Mouse (Mus musculus) hindbrain, embryonic 16.5 days (tissue): ENCODE data around the gene Smarcd3. TPM values are rescaled to one million over a fixed set of nuclear protein-coding genes. Genes with fewer than 3 reads are reported as not detected.
"Not testable (repeated sequence)": the region's sequence is repeated elsewhere in the genome, so short reads cannot be mapped to it uniquely, and the experiment has no call there.

Source experiments
- ATAC-seq: fragments of 200-750 bp; cut with Nextera tagmentation; 2 replicates; pipeline ENCODE4 v1.8.0; 2017; ENCODE audit warnings: moderate TSS enrichment, moderate library complexity
- H3K27ac ChIP-seq: fragments of 300-500 bp; sonication (generic); 2 replicates; pipeline ENCODE4 v1.5.1; 2014; ENCODE audit warnings: low read depth, mild to moderate bottlenecking, control low read depth, low read length, moderate library complexity
- H3K27me3 ChIP-seq: fragments of 300-500 bp; sonication (generic); replicated peaks from 2 replicates; pipeline ENCODE4 v1.6.1; 2014; ENCODE audit warnings: low read length; ENCODE audit not compliant: control insufficient read depth, insufficient read depth
- H3K36me3 ChIP-seq: fragments of 300-500 bp; sonication (generic); 2 replicates; pipeline ENCODE4 v1.6.1; 2014; ENCODE audit warnings: mild to moderate bottlenecking, low read length, moderate library complexity, mixed read lengths; ENCODE audit not compliant: control insufficient read depth, insufficient read depth
- H3K4me1 ChIP-seq: fragments of 300-500 bp; sonication (generic); 2 replicates; pipeline ENCODE4 v1.6.1; 2014; ENCODE audit warnings: low read depth, low read length; ENCODE audit not compliant: control insufficient read depth, insufficient read depth
- H3K4me2 ChIP-seq: fragments of 300-500 bp; sonication (generic); 2 replicates; pipeline ENCODE4 v1.6.1; 2014; ENCODE audit warnings: mild to moderate bottlenecking, low read length, control low read depth, moderate library complexity
- H3K4me3 ChIP-seq: fragments of 300-500 bp; sonication (generic); 2 replicates; pipeline ENCODE4 v1.5.1; 2014; ENCODE audit warnings: mild to moderate bottlenecking, low read length, control low read depth, moderate library complexity
- H3K9ac ChIP-seq: fragments of 300-500 bp; sonication (generic); 2 replicates; pipeline ENCODE4 v1.6.1; 2014; ENCODE audit warnings: low read depth, mild to moderate bottlenecking, control low read depth, low read length, moderate library complexity
- H3K9me3 ChIP-seq: fragments of 300-500 bp; sonication (generic); 2 replicates; pipeline ENCODE4 v1.6.1; 2014; ENCODE audit warnings: mild to moderate bottlenecking, low read length, moderate library complexity; ENCODE audit not compliant: control insufficient read depth
- WGBS: fragments of 180-500 bp; shearing (Covaris S2); extraction: QIAGEN DNeasy Blood & Tissue Kit; methylation state at CpG from one replicate; pipeline ENCODE4 v1.1.7; 2014; 5-methylcytosine and 5-hydroxymethylcytosine counted together
- microRNA counts: library from miRNA; unstranded; fragments of <30 nt; microRNA quantifications from one replicate; lab custom pipeline; 2016
- microRNA-seq: library from miRNA; unstranded; fragments of <30 nt; microRNA quantifications from one replicate; pipeline ENCODE4, GENCODE M21; 2017
- polyA plus RNA-seq: library from polyadenylated mRNA; unstranded; fragments of >200 nt; fragmentation: Nextera tagmentation; extraction: Ambion mirVana; gene quantifications from 2 replicates; pipeline ENCODE4 v1.2.1, GENCODE M21; 2015

The Smarcd3 gene
- polyA plus RNA-seq, 1 experiment from 2014 or later, result 133 TPM

DNA sequence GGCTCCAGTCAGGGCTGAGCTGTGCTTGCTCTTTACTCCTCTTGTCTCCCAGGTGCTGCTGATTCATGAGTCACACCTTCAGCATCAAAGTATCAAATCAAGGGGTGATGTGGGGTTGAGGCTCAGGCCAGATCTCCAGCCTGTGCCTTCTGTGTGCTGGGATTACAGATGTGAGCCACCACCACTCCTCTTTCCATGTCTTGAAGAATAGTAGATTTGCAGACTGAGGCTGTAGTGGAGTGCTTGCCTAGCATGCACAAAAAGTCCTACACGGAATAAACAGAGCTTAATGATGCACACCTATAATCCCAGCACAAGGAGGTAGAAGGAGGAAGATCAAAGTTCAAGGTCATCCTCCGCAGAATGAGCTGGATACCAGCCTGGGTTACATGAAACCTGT, 67.5 kb downstream of the Smarcd3 start, which contains the start of gene 4931409K22Rik:
Gene 4931409K22Rik, minus strand, starts transcription at position 101 of the 400 bp plus-strand sequence.
- WGBS, result 84% methylated on average over 2 of the region's 2 CpGs
- Histone ChIP-seq H3K9me3 (peaks cover 3% of the 10 kb centered on the region; the same call in 1 of the 2 replicates), H3K4me1 (no peaks in the 10 kb centered on the region), H3K36me3 (no peaks in the 10 kb centered on the region), H3K4me3 (no peak within 1 kb of the TSS), H3K27ac (no peak within 1 kb of the TSS), H3K9ac (no peak within 1 kb of the TSS), H3K4me2 (no peak within 1 kb of the TSS), H3K27me3 (no peaks in the 10 kb centered on the region)
- no peak for ATAC-seq

- WGBS, result 95% methylated on average over 7 of the region's 7 CpGs
- H3K27me3 ChIP-seq, ATAC-seq: not testable (repeated sequence)
Observed at GRCm38 (mm10) chr5:24555335-24555734, 68.9 kb downstream of the Smarcd3 start.

GRCm38 (mm10) chr5:24553621-24554244, 70.5 kb downstream of the Smarcd3 start:
- no peak overlapping the region for H3K4me3 ChIP-seq
- H3K9ac ChIP-seq, result no peak overlapping the region
- H3K4me1 ChIP-seq, result peaks cover 12% of the 10 kb centered on the region
- no peaks in the 10 kb centered on the region for H3K36me3 ChIP-seq
- no peak for ATAC-seq
- H3K27ac ChIP-seq, result no peak overlapping the region
- WGBS, result 79% methylated on average over 5 of the region's 5 CpGs
- H3K4me2 ChIP-seq, result no peak overlapping the region
- peaks cover 3% of the 10 kb centered on the region; the same call in 1 of the 2 replicates for H3K9me3 ChIP-seq
- no peaks in the 10 kb centered on the region for H3K27me3 ChIP-seq

More at GRCm38 (mm10) chr5:24555335-24555734, 68.9 kb downstream of the Smarcd3 start:
- not testable (repeated sequence) for H3K9ac ChIP-seq, H3K36me3 ChIP-seq, H3K27ac ChIP-seq, H3K9me3 ChIP-seq, H3K4me3 ChIP-seq, H3K4me2 ChIP-seq
- peaks cover 12% of the 10 kb centered on the region for H3K4me1 ChIP-seq

DNA sequence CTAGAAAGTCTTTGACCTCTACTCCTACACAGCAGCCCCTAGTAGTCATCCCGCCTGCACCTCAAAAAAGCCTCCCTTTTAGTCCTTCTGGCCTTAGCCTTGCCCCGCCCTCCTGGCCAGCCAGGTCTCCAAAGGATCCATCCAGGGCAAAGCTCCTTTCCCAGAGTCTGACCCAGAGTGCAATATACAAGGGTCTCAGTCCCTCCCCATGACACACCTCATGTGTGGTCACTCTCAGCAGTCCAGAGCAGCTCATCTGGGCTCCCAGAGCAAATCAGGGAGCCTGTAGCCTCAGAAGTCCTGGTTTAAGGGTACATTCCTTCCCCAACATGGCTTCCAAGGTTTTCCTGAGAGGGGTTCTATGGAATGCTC, 72.9 kb downstream of the Smarcd3 start:
- no peak for ATAC-seq
- Histone ChIP-seq H3K27ac (no peak overlapping the region), H3K27me3 (no peaks in the 10 kb centered on the region), H3K4me2 (peak overlapping the region; percentile 50), H3K36me3 (no peaks in the 10 kb centered on the region), H3K9ac (no peak overlapping the region), H3K9me3 (peaks cover 3% of the 10 kb centered on the region; the same call in 1 of the 2 replicates), H3K4me3 (no peak overlapping the region), H3K4me1 (peaks cover 12% of the 10 kb centered on the region)
- WGBS, result 44% methylated on average over 2 of the region's 2 CpGs

DNA sequence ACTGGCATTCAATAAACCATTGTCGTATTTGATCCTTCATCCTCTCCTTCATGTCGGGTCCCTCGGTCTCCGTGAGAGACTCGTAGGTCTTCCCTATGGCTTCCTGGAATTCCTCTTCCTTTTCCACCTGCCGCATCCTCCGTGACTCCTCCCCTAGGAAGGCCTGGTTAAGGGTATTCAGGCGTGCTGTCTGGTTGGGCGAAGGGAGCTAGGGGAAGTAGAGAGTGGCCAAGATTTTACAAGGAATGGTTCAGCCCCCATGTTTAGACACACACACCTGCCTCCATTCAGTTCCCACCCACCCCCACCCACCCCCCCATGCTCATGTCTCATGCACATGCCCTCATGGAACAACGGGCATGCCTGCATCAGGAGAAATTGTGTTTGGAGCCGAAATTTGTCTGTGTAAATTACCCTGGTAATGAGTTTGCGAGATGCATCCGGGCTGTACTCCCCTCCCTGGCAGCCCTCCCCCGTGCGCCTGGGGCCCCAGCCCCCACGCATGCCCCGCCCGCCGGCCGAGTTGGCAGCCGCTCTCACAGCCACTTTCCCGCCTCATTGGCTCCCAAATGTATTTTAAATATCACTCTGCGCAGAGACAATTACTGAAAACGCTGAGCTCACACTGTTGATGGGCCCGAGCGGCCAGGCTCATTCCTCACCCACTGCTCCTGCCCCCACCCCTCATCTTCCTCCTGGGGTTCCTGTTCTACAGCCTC, 73.5 kb downstream of the Smarcd3 start:
- H3K4me3 ChIP-seq, result peak overlapping the region; percentile 12; the same call in 1 of the 2 replicates
- no peak overlapping the region for H3K27ac ChIP-seq
- no peaks in the 10 kb centered on the region for H3K27me3 ChIP-seq
- no peaks in the 10 kb centered on the region for H3K36me3 ChIP-seq
- peaks cover 12% of the 10 kb centered on the region for H3K4me1 ChIP-seq
- peak; percentile 83 for ATAC-seq
- H3K9me3 ChIP-seq, result no peaks in the 10 kb centered on the region; the same call in 1 of the 2 replicates
- WGBS, result 29% methylated on average over 26 of the region's 26 CpGs
- peak overlapping the region; percentile 50 for H3K4me2 ChIP-seq
- H3K9ac ChIP-seq, result peak overlapping the region; percentile 22; the same call in 1 of the 2 replicates

- ATAC-seq, result no peak
- Histone ChIP-seq H3K4me2 (no peak overlapping the region), H3K4me3 (no peak overlapping the region), H3K27ac (no peak overlapping the region), H3K27me3 (no peaks in the 10 kb centered on the region; the same call in 1 of the 2 replicates), H3K9me3 (no peaks in the 10 kb centered on the region), H3K9ac (no peak overlapping the region), H3K36me3 (no peaks in the 10 kb centered on the region), H3K4me1 (peaks cover 4% of the 10 kb centered on the region)
- WGBS, result 82% methylated on average over 7 of the region's 7 CpGs
Observed at GRCm38 (mm10) chr5:24542643-24543042, 81.6 kb downstream of the Smarcd3 start.

- Histone ChIP-seq H3K4me1 (peaks cover 4% of the 10 kb centered on the region), H3K4me3 (no peak overlapping the region), H3K27me3 (no peaks in the 10 kb centered on the region; the same call in 1 of the 2 replicates), H3K9me3 (no peaks in the 10 kb centered on the region), H3K4me2 (no peak overlapping the region), H3K9ac (no peak overlapping the region), H3K36me3 (no peaks in the 10 kb centered on the region), H3K27ac (no peak overlapping the region)
- ATAC-seq, result no peak
- 42% methylated on average over 6 of the region's 6 CpGs for WGBS
Observed at GRCm38 (mm10) chr5:24541144-24541569, 83.1 kb downstream of the Smarcd3 start.

MicroRNAs within 50 kb of the gene (microRNA counts, 519-probe panel; counts per million panel counts)
- 2,002 counts per million, percentile 28 among the panel's probes with 10 or more counts for microRNA mmu-miR-671-3p (lab: Ali Mortazavi, UCI)
- not detected for microRNA mmu-miR-671-5p (lab: Ali Mortazavi, UCI)

Small RNAs within 50 kb of the gene (microRNA-seq; reads per million reads assigned to microRNA genes)
- 368 reads per million, percentile 67 among the genes with 10 or more reads in this experiment for gene Mir671

Other genes with a start within 250 kb of the Smarcd3 start
- 3.6 and 4.6 TPM in 2 replicates for gene Atg9b, start 232.3 kb downstream of the Smarcd3 start, polyA plus RNA-seq
- 52.4 and 53.7 TPM in 2 replicates for gene Abcb8, start 230.7 kb downstream of the Smarcd3 start, polyA plus RNA-seq
- 0.85 and 1.0 TPM in 2 replicates for gene Asic3, start 211.0 kb downstream of the Smarcd3 start, polyA plus RNA-seq
- 139 and 140 TPM in 2 replicates for gene Cdk5, start 200.9 kb downstream of the Smarcd3 start, polyA plus RNA-seq
- gene Slc4a2, start 200.6 kb downstream of the Smarcd3 start, polyA plus RNA-seq, result 29.0 and 29.8 TPM in 2 replicates
- 106 and 107 TPM in 2 replicates for gene Fastk, start 179.1 kb downstream of the Smarcd3 start, polyA plus RNA-seq
- gene Tmub1, start 176.6 kb downstream of the Smarcd3 start, polyA plus RNA-seq, result 61.7 and 63.1 TPM in 2 replicates
- gene Agap3, start 172.2 kb downstream of the Smarcd3 start, polyA plus RNA-seq, result 46.4 and 47.7 TPM in 2 replicates
- gene Gbx1, start 97.2 kb downstream of the Smarcd3 start, polyA plus RNA-seq, result 2.3 and 3.0 TPM in 2 replicates
- gene Asb10, start 83.4 kb downstream of the Smarcd3 start, polyA plus RNA-seq, result 0.18 and 0.21 TPM in 2 replicates
- gene 4931409K22Rik, start 67.6 kb downstream of the Smarcd3 start, polyA plus RNA-seq, result 0.13 and 0.15 TPM in 2 replicates
- gene Abcf2, start 46.9 kb downstream of the Smarcd3 start, polyA plus RNA-seq, result 80.9 and 84.8 TPM in 2 replicates
- 20.6 and 21.9 TPM in 2 replicates for gene Chpf2, start 37.7 kb downstream of the Smarcd3 start, polyA plus RNA-seq
- 48.8 and 49.5 TPM in 2 replicates for gene Nub1, start 61.1 kb upstream of the Smarcd3 start, polyA plus RNA-seq
- gene Wdr86, start 106.3 kb upstream of the Smarcd3 start, polyA plus RNA-seq, result 8.0 and 10.7 TPM in 2 replicates
- 1.3 and 1.6 TPM in 2 replicates for gene Crygn, start 133.6 kb upstream of the Smarcd3 start, polyA plus RNA-seq
- 247 and 275 TPM in 2 replicates for gene Rheb, start 218.2 kb upstream of the Smarcd3 start, polyA plus RNA-seq